Mouse (Mus musculus) skeletal muscle tissue, postnatal 0 days (tissue): ENCODE data around the gene Endod1. TPM values are rescaled to one million over a fixed set of nuclear protein-coding genes. Genes with fewer than 3 reads are reported as not detected.

Source experiments
- polyA plus RNA-seq: library from polyadenylated mRNA; unstranded; fragments of >200 nt; fragmentation: Nextera tagmentation; extraction: Ambion mirVana; gene quantifications from 2 replicates; pipeline ENCODE4 v1.2.1, GENCODE M21; 2015

Gene Endod1
- polyA plus RNA-seq, result 5.6 and 7.5 TPM in 2 replicates

GRCm38 (mm10) chr9:14381353-14382055 lies at the start of gene Endod1:
Gene Endod1, minus strand, starts transcription at chr9:14381507.

Other genes starting within 250 kb of the Endod1 start
- 6.6 and 8.5 TPM in 2 replicates for gene Sesn3, start 106.4 kb downstream of the Endod1 start, polyA plus RNA-seq
- gene Kdm4d, start 119.0 kb upstream of the Endod1 start, polyA plus RNA-seq, result 0.10 and 0.21 TPM in 2 replicates
- gene Cwc15, start 119.1 kb upstream of the Endod1 start, polyA plus RNA-seq, result 120 and 140 TPM in 2 replicates